Mouse (Mus musculus) midbrain, embryonic 10.5 days (tissue): ENCODE data around the gene Rtl10. TPM values are rescaled to one million over a fixed set of nuclear protein-coding genes. Genes with fewer than 3 reads are reported as not detected.

Experiments
- DNase-seq: peaks from one replicate; pipeline ENCODE4 v3.0.0-alpha.2; 2017; ENCODE audit warnings: low spot score
- H3K27ac ChIP-seq: fragments of 300-500 bp; sonication (generic); replicated peaks from 2 replicates; pipeline ENCODE4 v1.5.1; 2016; ENCODE audit warnings: mild to moderate bottlenecking
- H3K27me3 ChIP-seq: fragments of 300-500 bp; sonication (generic); 2 replicates; pipeline ENCODE4 v1.6.1; 2016; ENCODE audit warnings: low read depth, mild to moderate bottlenecking; ENCODE audit not compliant: poor library complexity, severe bottlenecking
- H3K36me3 ChIP-seq: fragments of 300-500 bp; sonication (generic); 2 replicates; pipeline ENCODE4 v1.6.1; 2016; ENCODE audit warnings: mild to moderate bottlenecking, moderate library complexity
- H3K4me1 ChIP-seq: fragments of 300-500 bp; sonication (generic); 2 replicates; pipeline ENCODE4 v1.6.1; 2016
- H3K4me3 ChIP-seq: fragments of 300-500 bp; sonication (generic); 2 replicates; pipeline ENCODE4 v1.5.1; 2016; ENCODE audit warnings: mild to moderate bottlenecking, moderate library complexity
- H3K9me3 ChIP-seq: fragments of 300-500 bp; sonication (generic); replicated peaks from 2 replicates; pipeline ENCODE4 v1.6.1; 2016; ENCODE audit warnings: mild to moderate bottlenecking
- WGBS: fragments of 180-500 bp; shearing (Covaris S2); methylation state at CpG from one replicate; pipeline ENCODE4 v1.1.7; 2016; 5-methylcytosine and 5-hydroxymethylcytosine counted together
- polyA plus RNA-seq: library from polyadenylated mRNA; unstranded; fragments of >200 nt; fragmentation: Nextera tagmentation; extraction: Ambion mirVana; gene quantifications from 2 replicates; pipeline ENCODE4 v1.2.1, GENCODE M21; 2016

Rtl10 gene
- polyA plus RNA-seq = 2.1 and 2.4 TPM in 2 replicates

DNA sequence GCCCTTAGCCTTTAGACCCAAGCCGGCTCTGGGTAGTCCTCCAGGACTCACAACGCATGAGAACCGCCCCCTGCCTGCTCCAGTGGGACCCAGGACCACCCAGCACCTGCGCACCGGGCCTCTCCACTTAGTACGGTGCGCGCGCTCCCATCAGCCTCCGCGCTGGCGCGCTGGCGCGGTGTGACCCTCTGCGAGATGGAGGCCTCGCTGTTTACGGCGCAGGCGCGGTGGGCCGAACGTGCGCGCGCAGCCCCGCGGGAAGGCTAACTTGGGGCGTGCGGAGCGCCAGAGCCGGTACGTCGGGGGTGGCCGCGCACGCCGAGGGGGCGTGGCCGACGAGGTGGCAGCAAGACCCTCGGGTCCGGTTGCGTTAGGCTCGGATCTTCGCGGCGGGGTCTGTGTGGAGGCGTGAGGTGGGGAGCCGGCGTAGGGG, at the start of gene Rtl10, which contains the start of gene Gnb1l:
TSS of gene Rtl10 (plus strand) at position 344 of the 433 bp plus-strand sequence.
TSS of gene Gnb1l (plus strand) at position 156 of the 433 bp plus-strand sequence.
- peak; percentile 98 for DNase-seq
- peaks cover 27% of the 10 kb centered on the region for H3K36me3 ChIP-seq
- H3K4me1 ChIP-seq = peaks cover 24% of the 10 kb centered on the region
- no peaks in the 10 kb centered on the region for H3K27me3 ChIP-seq
- under 1% methylated on average over 51 of the region's 51 CpGs for WGBS
- H3K27ac ChIP-seq = peak within 1 kb of the TSS; percentile 93
- no peaks in the 10 kb centered on the region; the same call in 1 of the 2 replicates for H3K9me3 ChIP-seq
- H3K4me3 ChIP-seq = peak within 1 kb of the TSS; percentile 84

DNA sequence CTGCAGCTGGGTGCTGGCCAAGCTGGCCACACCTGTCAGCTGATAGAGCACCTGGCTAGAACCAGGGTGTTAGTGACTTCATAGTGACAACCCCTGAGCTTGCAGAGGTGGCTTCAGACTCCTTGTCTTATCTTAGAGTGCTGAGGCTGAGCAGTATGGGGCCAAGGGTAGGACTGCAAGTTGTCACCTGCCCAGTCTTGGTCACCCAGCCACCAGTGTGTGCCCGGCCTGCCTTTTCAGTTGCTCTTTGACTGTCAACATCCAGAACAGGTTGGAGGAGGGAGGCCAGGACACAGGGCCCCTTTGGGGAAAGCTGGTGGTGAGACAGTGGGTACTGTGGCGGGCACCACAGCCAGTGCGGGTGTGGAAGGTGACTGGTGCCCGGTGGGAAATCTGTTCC, 49.7 kb upstream of the Rtl10 start:
- no peak for DNase-seq

DNA sequence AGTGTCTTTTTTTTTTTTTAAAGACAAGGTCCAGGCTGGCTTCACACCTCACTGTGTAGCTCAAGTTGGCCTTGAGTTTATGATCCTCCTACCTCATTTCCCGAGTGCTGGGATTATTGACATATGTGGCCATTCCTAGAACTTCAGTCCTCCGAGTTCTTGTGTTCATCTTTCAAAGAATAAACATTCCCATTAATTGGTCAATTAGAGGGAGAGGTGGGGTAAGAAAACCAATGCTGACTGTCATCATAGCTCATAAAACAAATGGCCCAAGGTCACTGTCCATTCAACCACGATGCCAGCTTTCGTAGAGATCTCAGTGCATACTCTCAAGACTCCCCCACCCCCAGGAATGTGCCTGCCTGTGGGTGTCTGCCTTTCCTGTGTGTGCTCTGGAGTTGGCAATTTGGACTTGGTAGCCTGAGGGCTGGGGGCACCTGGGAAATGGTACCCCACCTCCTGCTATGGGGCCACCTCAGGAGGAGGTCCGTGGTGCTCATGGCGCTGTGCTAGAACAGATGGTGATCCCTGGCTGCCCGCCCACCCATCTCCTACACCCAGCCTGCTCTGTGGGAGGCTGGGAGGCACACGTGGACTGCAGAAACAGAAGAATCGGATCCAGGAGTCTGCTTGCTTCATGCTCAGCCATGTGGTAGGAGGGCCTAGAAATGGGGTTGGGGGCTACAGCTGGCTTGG, 47.1 kb upstream of the Rtl10 start:
- WGBS = 79% methylated on average over 9 of the region's 9 CpGs
- no peaks in the 10 kb centered on the region for H3K9me3 ChIP-seq
- H3K4me1 ChIP-seq = peaks cover 18% of the 10 kb centered on the region
- peaks cover 13% of the 10 kb centered on the region; the same call in 1 of the 2 replicates for H3K36me3 ChIP-seq
- H3K27ac ChIP-seq = peak overlapping the region; percentile 42; the same call in 1 of the 2 replicates
- DNase-seq = no peak
- H3K27me3 ChIP-seq = peaks cover 21% of the 10 kb centered on the region
- no peak overlapping the region for H3K4me3 ChIP-seq

More for the DNA sequence above, 49.7 kb upstream of the Rtl10 start:
- Histone ChIP-seq H3K4me3 (no peak overlapping the region), H3K9me3 (no peaks in the 10 kb centered on the region), H3K4me1 (peaks cover 13% of the 10 kb centered on the region), H3K27me3 (0 out of 2 replicates have a peak, but pooled peaks cover 7% of the 10 kb centered on the region), H3K36me3 (peaks cover 23% of the 10 kb centered on the region), H3K27ac (no peak overlapping the region; the same call in 1 of the 2 replicates)
- WGBS = 95% methylated on average over 4 of the region's 4 CpGs

DNA sequence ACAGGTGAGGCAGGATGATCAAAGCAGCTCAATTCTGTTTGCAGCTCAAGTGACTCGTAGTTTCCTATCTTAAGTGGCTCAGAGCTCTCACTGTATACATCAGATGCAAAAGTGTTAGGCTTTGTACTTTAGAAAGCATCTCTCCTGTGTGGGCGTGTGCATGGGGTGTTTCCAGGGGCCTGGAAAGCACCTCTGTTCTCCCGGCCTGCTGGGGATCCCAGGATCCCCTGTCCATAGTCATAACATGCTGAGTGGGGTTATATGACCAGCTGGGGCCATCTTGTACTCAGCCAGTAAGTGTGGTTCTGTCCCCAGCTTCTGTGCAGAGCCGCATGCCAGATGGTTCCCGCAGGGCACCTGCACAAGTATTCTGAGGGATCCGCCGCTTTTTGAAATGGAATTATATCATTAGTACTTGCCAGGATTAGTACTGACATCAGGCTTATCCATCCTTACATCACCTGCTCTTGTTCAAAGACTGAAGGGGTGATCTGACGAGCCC, 46.3 kb upstream of the Rtl10 start:
- H3K4me3 ChIP-seq = no peak overlapping the region
- WGBS = 87% methylated on average over 8 of the region's 8 CpGs
- H3K27me3 ChIP-seq = peaks cover 28% of the 10 kb centered on the region
- H3K9me3 ChIP-seq = no peaks in the 10 kb centered on the region
- DNase-seq = no peak
- H3K27ac ChIP-seq = no peak overlapping the region
- H3K36me3 ChIP-seq = peaks cover 20% of the 10 kb centered on the region; the same call in 1 of the 2 replicates
- H3K4me1 ChIP-seq = peaks cover 18% of the 10 kb centered on the region

DNA sequence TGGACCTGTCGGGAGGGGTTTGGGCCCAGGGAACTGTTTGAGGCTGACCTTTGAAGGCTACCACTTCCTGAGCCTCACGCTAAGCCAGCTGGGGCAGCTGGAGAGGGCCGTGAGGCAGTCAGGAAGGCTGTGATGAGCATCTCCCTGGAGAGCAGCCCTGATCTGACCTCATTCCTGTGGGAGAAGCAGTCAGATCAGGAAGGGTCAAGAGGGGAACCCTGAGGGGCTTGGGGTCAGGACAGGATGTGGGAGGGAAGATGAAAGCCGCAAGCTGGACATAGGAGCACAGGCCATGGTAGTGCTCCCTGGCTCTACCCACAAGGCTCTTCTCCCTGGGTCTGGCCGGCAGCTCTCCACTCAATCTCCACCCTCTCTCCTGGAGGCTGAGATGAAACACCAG, 44.9 kb upstream of the Rtl10 start:
- peaks cover 20% of the 10 kb centered on the region for H3K4me1 ChIP-seq
- no peaks in the 10 kb centered on the region for H3K9me3 ChIP-seq
- no peak overlapping the region for H3K4me3 ChIP-seq
- 47% methylated on average over 5 of the region's 5 CpGs for WGBS
- peak overlapping the region; percentile 52 for H3K27ac ChIP-seq
- peaks cover 24% of the 10 kb centered on the region for H3K36me3 ChIP-seq
- H3K27me3 ChIP-seq = peaks cover 41% of the 10 kb centered on the region
- peak; percentile 37 for DNase-seq

DNA sequence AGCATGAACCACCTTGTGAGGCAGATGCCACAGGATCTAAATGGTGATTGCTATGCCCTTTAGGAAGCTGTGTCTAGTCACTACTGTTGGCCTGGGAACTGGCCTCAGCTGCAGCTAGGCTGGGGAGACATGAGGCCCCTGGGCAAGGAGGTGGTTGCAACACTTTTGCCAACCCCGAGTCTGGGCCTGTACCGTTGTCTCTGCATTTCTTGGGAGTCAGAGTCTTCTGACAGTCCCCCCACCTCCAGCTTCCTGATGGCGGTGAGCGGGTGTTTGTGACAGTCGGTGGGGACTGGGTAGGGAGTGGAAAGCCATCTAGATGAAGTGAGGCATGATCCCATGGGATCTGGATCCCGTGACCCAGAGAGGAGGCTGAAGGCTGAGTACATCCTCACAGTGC, 43.3 kb upstream of the Rtl10 start:
- 91% methylated on average over 6 of the region's 6 CpGs for whole genome bisulfite sequencing
- no peak for DNase-seq

DNA sequence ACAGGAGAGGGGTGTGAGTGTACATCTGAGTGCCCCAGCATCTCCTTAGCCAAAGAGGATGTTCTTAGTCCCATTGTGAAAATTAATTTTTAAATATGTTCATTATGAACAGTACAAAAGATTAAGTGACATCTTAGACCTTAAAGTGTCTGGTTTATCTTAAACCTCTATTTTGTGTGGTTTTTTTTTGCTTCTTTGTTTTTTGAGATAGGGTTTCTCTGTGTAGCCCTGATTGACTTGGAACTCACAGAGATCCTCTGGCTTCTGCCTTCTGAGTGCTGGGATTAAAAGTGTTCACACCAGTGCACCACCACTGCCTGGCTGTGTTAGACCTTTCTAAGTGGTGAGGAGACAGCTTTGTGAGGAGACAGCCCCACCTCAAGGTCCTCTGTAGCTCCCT, 40.0 kb upstream of the Rtl10 start:
- Histone ChIP-seq H3K27ac (no peak overlapping the region), H3K9me3 (no peaks in the 10 kb centered on the region), H3K4me3 (no peak overlapping the region), H3K27me3 (peaks cover 72% of the 10 kb centered on the region), H3K4me1 (peaks cover 45% of the 10 kb centered on the region), H3K36me3 (peaks cover 14% of the 10 kb centered on the region)
- no peak for DNase-seq

More for the DNA sequence above, 43.3 kb upstream of the Rtl10 start:
- no peaks in the 10 kb centered on the region for H3K9me3 ChIP-seq
- H3K27ac ChIP-seq = no peak overlapping the region
- H3K36me3 ChIP-seq = peaks cover 14% of the 10 kb centered on the region
- H3K4me3 ChIP-seq = no peak overlapping the region
- H3K4me1 ChIP-seq = peaks cover 36% of the 10 kb centered on the region
- H3K27me3 ChIP-seq = peaks cover 49% of the 10 kb centered on the region

DNA sequence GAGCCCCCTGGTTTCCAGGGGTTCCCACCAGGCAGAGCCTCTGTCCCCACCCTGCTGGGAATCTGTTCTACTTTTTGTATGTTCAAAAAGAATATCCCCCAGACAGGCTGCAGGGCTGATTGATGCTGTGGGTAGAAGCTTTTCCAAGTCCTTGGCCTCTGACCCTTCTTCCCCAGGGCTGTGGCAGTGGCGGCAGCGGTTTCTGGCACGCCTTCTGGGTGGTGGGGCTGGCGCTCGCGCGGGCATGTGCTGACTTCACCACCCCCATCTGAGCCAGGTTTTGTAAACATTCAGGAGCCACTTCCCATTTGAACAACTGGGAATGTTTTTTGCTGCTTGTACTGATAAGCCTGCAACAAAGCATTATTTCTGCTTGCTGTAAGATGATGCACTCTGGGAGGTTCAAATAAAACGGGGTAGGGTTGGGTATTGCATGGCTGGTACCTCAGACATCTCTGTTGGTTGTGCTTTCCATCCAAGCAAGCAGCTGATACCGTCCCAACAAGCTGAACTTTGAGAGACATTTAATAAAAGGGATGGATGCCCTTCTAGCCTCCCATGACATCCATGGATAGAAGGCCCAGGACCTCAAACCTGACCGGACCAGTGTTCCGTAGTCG, 39.3 kb upstream of the Rtl10 start:
- H3K4me3 ChIP-seq = peak overlapping the region; percentile 31
- WGBS = 4% methylated on average over 12 of the region's 12 CpGs
- no peaks in the 10 kb centered on the region for H3K9me3 ChIP-seq
- H3K27ac ChIP-seq = peak overlapping the region; percentile 58
- peaks cover 75% of the 10 kb centered on the region for H3K27me3 ChIP-seq
- peak; percentile 31 for DNase-seq
- peaks cover 14% of the 10 kb centered on the region for H3K36me3 ChIP-seq
- peaks cover 40% of the 10 kb centered on the region for H3K4me1 ChIP-seq

DNA sequence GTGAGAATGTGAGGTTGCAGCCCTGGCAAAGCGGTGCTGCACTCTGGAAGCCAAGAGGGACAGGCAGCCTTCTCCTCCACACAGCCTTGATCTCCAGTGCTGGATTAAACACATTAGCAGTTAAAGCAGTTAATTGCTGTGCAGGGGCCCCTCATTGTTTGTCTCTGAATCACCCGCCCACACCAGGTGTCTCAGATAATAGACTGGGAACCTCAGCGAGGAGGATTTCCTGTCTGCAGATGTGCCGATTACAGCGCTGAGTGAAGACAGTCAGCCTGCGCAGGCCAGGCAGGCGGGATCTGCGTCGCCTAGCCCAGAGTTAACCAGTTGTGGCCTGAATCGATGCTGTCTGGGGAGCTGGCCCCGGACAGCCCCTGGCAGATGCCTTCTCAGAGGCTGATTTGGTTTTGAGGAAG, 38.7 kb upstream of the Rtl10 start:
- peak overlapping the region; percentile 58 for H3K27ac ChIP-seq
- H3K4me1 ChIP-seq = peaks cover 39% of the 10 kb centered on the region
- peak; percentile 61 for DNase-seq
- 3% methylated on average over 11 of the region's 11 CpGs for WGBS
- H3K36me3 ChIP-seq = peaks cover 14% of the 10 kb centered on the region
- H3K27me3 ChIP-seq = peaks cover 78% of the 10 kb centered on the region
- peak overlapping the region; percentile 31 for H3K4me3 ChIP-seq
- H3K9me3 ChIP-seq = no peaks in the 10 kb centered on the region

DNA sequence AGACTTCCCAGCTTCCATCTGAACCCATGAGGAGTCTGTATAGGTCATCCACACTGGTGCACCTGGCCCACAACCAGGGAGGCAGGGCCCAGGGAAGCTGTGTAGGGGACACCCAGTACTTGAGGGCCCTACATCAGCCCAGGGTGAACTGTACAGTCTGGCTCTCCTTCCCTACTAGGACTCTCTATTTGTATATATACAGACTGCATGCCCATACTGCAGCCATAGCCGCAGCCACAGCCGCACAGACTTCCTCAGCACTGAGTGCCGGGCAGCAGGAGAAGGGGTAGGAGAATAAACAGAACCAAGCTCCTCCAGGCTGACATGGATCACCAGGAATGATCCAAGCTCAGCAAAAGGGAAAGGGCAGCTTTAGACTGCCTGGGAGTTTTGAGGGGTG, 37.9 kb upstream of the Rtl10 start:
- peaks cover 14% of the 10 kb centered on the region for H3K36me3 ChIP-seq
- no peaks in the 10 kb centered on the region for H3K9me3 ChIP-seq
- H3K4me3 ChIP-seq = no peak overlapping the region
- peaks cover 70% of the 10 kb centered on the region for H3K27me3 ChIP-seq
- 89% methylated on average over 3 of the region's 3 CpGs for WGBS
- H3K27ac ChIP-seq = peak overlapping the region; percentile 58; the same call in 1 of the 2 replicates
- peaks cover 41% of the 10 kb centered on the region for H3K4me1 ChIP-seq
- DNase-seq = no peak

DNA sequence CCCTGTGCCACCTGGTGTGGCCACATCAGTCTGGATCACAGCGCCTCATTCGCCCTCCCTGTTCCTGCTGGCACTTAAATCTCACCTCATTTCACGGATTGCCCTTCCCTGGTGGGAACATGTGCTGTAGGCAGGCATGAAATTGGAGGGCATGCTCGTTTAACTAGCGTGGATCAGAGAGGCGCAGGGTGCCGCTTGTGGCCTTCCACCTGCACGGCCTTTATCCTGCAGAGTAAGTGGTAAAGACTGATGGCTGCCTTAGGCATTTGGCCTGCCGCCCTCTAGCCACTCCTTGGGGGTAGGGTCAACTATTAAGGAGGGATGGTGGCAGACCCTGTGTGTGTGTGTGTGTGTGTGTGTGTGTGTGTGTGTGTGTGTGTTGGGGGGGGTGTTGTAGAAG, 36.7 kb upstream of the Rtl10 start:
- Histone ChIP-seq H3K27me3 (peaks cover 64% of the 10 kb centered on the region), H3K9me3 (no peaks in the 10 kb centered on the region), H3K4me3 (no peak overlapping the region), H3K27ac (0 out of 2 replicates have a peak overlapping the region, but pooled peaks have one; percentile 24), H3K4me1 (peaks cover 41% of the 10 kb centered on the region), H3K36me3 (peaks cover 7% of the 10 kb centered on the region)
- 65% methylated on average over 9 of the region's 9 CpGs for WGBS
- no peak for DNase-seq

DNA sequence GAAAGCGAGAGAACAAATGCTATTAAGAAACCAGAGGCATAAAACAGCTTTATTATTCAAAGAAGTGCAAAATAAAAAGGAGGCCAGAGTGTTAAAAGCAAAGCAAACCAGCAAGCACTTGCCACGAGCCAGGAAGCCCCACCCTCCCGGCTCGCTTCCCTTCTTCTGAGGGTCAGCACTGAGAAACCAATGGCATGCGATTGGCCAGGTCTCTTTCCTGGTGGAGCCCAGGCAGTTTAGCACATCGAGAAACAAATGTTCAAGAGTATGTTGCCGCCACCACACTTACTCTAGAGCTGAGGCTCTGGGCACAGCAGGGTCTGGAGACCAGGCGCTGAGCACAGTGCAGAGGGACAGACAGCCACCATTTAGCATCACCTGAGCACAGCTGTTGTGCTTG, 36.1 kb upstream of the Rtl10 start:
- Histone ChIP-seq H3K4me1 (peaks cover 41% of the 10 kb centered on the region), H3K27me3 (peaks cover 58% of the 10 kb centered on the region), H3K9me3 (no peaks in the 10 kb centered on the region), H3K36me3 (peaks cover 2% of the 10 kb centered on the region), H3K27ac (no peak overlapping the region), H3K4me3 (no peak overlapping the region)
- WGBS = 65% methylated on average over 8 of the region's 8 CpGs
- DNase-seq = no peak

DNA sequence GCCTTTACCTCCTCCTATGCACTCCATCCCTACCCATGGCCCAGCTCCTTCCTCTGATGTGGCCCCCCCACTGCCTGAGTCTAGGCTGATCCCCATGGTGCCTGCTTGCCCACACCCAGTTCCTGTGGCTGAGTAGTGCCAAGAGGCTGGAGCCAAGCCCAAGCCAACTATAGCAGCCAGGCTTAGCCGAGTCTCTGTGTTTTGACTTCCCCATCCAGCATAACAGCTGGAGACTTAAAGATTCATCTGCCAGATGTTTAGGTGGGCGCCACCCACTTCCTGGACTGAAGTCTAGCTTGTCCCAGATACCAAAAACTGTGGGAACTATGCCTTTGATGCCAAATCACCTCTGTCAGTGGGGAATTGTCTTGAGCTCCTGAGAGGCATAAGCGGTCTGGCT, 34.4 kb upstream of the Rtl10 start:
- DNase-seq = no peak
- 76% methylated on average over 3 of the region's 3 CpGs for WGBS
- Histone ChIP-seq H3K4me3 (no peak overlapping the region), H3K36me3 (peaks cover 6% of the 10 kb centered on the region), H3K27ac (0 out of 2 replicates have a peak overlapping the region, but pooled peaks have one; percentile 0), H3K9me3 (no peaks in the 10 kb centered on the region), H3K4me1 (peaks cover 35% of the 10 kb centered on the region), H3K27me3 (peaks cover 43% of the 10 kb centered on the region)
